Mouse (Mus musculus) lung, postnatal 4 days (tissue): ENCODE results near the gene C330021F23Rik.
"Not testable (repeated sequence)": the region's sequence is repeated elsewhere in the genome, so short reads cannot be mapped to it uniquely, and the experiment has no call there.

Source experiments
- DNase-seq, 2 experiments: peaks; one replicate each; pipeline ENCODE4 v3.0.0; 2021

C330021F23Rik gene

DNA sequence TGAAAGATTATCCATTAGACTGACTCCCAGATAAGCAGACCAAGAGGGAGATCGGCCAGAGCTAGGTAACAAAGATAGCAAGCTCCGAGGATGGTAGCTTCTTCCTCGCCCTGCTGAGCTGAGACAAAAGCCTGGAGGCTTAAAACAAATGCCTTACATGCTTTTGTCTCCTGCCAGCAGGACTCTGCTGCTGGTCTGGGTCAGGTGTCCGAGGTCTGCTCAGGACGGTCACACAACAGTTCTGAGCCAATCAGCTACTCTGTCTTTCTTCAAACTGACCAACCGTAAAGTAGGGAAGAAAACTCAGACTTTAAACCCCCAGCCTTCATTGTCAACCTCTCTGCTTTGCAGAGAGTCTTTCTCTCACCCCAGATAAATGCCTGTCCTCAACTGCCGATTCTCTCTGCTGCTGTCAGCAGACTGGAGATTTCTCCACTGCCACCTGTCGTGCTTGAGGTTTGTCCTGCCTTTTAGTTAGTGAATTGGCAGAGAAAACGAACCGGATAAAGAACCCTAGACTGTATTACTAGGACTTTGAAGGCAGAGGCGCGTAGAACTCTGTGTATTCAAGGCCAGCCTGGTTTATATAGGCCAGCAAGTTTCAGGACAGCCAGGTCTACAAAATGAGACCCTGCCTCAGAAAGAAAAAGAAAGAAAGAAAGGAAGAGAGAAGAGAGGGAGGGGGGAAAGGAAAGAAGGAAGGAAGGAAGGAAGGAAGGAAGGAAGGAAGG is at the start of gene C330021F23Rik:
TSS of gene C330021F23Rik (plus strand) at position 350 of the 731 bp plus-strand sequence.
- no peak for DNase-seq

GRCm38 (mm10) chr8:3522007-3522697 is 45.6 kb upstream of the C330021F23Rik start:
- no peak for DNase-seq

DNA sequence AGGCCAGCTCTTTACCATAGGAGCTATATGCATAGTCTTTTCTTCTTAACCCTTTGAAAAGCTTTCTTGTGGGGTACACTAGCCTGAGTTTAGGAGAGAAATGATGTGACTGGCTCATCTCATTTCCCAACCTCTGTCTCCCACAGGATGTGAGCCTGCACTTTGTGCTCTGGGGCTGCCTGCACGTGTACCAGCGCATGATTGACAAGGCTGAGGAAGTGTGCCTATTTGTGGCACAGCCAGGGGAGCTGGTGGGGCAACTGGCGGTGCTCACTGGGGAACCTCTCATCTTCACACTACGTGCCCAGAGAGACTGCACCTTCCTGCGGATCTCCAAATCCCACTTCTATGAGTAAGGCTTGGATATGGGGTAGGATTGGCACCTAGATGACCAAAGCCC is 37.0 kb upstream of the C330021F23Rik start:
- DNase-seq, result no peak

DNA sequence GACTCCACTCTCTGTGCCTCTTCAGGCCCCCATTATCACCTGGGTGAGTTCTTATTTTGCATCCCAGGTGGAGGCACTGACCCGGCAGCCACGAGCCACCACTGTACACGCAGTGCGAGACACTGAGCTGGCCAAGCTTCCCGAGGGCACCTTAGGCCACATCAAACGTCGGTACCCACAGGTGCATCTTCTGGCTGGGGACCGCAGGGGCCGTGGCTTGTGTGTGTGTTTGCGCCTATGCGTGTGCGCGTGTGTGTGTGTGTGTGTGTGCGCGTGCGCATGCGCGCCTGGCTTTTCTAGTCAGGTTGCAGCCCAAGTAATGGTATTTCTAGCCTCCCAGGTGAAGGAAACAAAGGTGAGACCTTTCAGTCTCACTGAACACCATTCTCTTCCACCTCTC is 35.9 kb upstream of the C330021F23Rik start:
- peak in 1 of 2 experiments; percentile 21 for DNase-seq

DNA sequence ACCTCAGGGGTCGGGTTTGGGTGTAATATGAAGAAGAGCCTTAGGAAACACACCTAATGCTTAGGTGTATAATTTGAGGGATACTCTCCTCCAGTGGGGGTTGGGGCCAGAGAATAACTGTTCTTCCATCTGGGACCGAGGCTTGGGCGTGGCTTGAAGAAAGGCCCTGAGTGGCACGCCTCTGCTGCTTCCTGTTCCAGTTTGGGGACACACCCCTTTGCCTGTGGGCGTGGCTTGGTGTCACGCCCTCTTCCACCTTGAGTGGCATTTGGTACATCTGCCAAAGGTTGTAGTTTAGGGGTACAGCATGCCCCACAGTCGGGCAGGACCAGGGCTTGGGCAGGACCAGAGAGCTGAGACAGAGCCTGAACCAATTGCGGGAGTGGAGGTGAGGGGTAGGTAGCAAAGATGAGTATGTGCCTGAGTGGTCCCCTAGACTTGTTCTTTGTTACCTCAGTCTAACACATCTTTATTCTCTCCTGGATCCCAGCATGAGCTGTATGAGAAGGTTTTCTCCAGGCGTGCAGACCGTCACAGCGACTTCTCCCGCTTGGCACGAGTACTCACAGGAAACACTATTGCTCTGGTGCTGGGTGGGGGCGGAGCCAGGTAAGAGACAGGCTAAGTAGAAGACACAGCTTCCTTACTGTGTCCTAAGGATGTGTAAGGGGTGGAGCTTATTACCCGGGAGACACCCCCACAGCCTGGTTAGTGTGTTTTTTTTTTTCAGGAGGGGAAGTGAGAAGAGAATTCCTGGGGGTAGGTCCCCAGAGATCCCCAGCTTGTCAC is 31.5 kb upstream of the C330021F23Rik start:
- DNase-seq, result peak; percentile 13 to 34

DNA sequence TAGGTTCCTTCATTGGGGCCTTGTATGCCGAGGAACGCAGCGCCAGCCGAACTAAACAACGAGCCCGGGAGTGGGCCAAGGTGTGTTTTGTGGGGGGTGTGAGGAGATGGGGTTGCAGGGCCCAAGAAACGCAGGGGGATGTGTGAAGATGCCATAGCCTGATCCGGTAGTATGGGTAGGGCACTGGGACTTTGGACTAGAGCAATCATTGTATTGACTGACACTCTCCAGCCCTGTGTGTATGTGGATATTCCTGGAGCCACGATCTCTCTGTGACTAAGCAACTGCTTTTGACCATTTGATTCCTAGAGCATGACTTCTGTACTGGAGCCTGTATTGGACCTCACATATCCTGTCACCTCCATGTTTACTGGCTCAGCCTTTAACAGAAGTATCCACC is 30.9 kb upstream of the C330021F23Rik start:
- DNase-seq, result no peak

- DNase-seq, result no peak
Measured at GRCm38 (mm10) chr8:3537666-3538065, 30.1 kb upstream of the C330021F23Rik start.

DNA sequence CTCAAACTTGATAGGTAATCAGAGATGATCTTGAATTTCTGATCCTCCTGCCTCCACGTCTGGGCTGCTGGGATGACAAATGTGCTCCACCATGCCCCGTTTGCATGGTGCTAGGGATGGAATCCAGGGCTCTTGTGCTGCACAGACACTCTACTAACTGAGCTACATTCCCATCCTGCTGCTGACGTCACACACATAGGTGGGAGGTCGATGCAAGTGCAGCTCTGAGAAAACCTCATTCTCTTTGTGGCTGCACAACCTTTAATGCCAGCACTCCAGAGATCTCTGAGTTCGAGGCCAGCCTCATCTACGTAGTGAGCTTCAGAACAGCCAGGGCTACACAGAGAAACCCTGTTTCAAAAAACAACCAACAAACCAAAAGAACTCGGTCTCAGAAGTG is 28.6 kb upstream of the C330021F23Rik start:
- no peak for DNase-seq

- DNase-seq, result no peak
Measured at GRCm38 (mm10) chr8:3540076-3540475, 27.7 kb upstream of the C330021F23Rik start.

- DNase-seq, result no peak
Measured at GRCm38 (mm10) chr8:3546511-3546910, 21.3 kb upstream of the C330021F23Rik start.

DNA sequence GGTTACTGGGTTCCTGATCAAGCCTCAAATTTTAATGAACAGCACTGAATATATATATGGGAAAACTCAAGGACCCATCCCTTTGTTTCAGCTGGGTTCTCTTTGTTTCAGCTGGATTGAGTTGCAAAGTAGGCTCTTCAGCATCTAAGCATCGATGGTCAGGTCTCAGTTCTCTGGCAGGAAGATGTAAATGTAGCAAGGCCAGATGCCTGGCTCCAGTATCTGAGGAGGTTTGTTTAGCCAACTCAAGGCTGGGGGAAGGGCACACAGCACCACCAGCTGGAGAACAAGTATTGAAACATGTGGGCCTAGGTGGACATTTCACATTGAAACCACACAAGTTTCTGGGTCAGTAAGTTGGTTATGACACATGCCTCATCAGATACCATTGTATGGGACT is 15.6 kb upstream of the C330021F23Rik start:
- DNase-seq, result no peak

GRCm38 (mm10) chr8:3556114-3556513 is 11.7 kb upstream of the C330021F23Rik start:
- no peak for DNase-seq

DNA sequence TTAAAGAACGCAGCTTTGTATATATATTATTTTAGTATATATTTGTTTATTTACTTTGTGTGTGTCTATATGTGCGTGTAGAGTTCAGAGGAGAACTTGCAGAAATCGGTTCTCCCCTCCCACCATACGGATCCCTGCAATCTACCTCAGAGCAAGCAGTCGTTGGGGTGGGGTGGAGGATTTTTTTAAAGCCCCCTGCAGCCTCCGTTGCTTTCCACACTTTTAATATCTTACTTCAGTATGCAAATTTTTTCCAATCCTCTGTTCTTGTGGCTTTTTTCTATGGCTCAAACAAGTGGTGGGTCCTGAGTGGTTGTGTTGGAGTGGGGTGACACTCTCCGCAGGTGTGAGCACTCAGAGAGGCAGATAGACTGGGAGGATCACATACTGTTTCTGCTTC is 588 bp downstream of the C330021F23Rik start:
- no peak for DNase-seq

GRCm38 (mm10) chr8:3569784-3570183 is 2.0 kb downstream of the C330021F23Rik start:
- DNase-seq, result no peak

- DNase-seq, result no peak
Measured at GRCm38 (mm10) chr8:3574546-3574945, 6.8 kb downstream of the C330021F23Rik start.

GRCm38 (mm10) chr8:3576211-3576960 is 8.6 kb downstream of the C330021F23Rik start:
- DNase-seq, result no peak

DNA sequence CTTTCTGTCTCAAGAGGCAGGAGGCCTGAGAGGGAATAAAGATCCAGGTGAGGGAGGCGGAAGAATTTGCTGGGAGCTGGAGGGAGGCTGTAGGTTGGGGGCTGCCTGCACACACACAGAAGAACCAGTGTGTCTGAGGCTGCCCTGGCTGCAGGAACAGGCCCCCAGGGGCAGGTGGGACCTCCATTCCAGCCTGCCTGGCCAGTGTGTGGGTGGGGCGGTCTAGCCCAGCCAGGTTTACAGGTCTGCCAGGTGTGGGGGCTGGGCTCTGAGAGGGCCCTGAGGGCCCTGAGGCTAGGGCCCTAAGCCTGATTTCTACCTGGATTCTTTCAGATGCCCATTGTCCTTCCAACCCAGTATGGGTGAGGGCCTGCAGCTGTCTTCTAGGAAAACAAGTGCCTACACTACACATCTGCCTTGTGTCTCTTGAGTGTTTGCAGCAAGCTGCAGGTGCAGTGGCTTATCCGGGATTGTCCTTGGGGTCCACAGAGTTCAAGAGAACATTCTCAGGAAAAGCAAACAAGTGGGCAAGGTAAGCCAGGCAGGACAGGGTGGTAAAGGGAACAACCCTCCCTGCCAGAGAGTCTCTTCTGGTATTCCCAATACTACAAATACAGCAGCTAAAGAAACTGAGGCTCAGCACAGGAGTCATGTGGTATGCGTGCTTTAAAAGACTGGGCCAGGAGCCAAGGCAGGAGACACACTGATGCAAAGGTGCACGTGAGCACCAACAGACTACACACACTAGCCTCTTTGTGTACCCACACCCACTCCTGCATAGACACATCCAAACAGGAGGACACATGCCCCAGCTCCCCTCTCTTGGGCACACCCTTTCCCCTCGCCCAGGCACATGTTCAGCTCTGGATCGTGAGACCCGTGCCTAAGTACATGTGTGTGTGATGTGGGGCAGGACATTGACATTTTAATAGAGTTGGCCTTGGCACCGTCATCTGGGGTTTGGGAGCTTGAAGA is 11.9 kb downstream of the C330021F23Rik start:
- no peak for DNase-seq

GRCm38 (mm10) chr8:3581961-3582360 is 14.2 kb downstream of the C330021F23Rik start:
- DNase-seq, result not testable (repeated sequence)

GRCm38 (mm10) chr8:3586452-3586851 is 18.7 kb downstream of the C330021F23Rik start:
- DNase-seq, result no peak

DNA sequence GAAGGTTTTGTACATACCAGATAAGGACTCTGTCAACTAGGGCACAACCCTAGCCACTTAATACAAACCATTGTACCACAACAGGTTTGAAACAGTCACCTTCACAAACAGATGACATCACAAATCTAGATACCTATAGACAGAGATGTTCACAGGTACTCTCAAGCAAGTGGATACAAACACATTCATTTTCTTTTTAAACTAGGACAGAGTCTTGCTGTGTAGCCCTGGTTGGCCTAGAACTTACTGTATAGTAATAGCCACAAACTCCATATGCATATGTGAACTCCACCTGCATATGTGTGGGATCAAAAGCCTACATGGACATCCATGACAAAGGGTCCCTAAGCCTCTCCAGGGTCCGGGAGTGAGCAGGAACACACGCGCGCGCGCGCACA is 19.2 kb downstream of the C330021F23Rik start, which contains the start of gene Camsap3:
TSS of gene Camsap3 (plus strand) at position 301 of the 398 bp plus-strand sequence.
- DNase-seq, result no peak
